Mouse (Mus musculus) embryonic fibroblast, embryonic 13.5 days (primary cell): ENCODE results near the gene Cul4b.
A peak's percentile ranks its signal among the peaks of the same experiment; 100 is the strongest.

Experiments used
- CTCF ChIP-seq: IDR thresholded peaks from 2 replicates; pipeline ENCODE4 v1.5.1; 2011; ENCODE audit warnings: mild to moderate bottlenecking, control low read depth, low read length, moderate library complexity, borderline replicate concordance; ENCODE audit not compliant: insufficient read depth
- POLR2A ChIP-seq: IDR thresholded peaks from 2 replicates; pipeline ENCODE4 v1.6.1; 2011; ENCODE audit warnings: low read depth, mild to moderate bottlenecking, control low read depth, low read length, moderate library complexity

DNA sequence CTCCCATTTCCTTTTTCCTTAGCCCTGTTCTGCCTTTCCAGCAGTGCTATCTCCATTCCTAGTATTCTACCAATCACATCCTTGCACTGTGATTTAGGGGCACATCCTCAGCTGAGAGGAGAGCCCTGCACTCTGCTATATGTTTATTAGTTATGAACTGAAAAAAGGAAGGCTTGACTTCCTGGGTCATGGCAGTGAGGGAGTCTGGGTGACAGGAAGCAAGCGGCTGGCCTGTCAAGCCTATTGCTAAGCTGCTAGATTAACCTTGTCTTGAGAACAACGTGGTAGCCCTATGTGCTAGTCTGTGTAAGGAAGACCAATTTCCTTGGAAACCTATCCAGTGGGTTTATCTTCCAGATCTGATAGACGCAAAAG is 25.0 kb upstream of the Cul4b start:
- TF ChIP-seq POLR2A (peak; percentile 44; the same call in 1 of the 2 replicates), CTCF (no peak)
